Mouse (Mus musculus) ES-E14 (cell line): ENCODE measurements around the gene Dlg4.

Source experiments
- HCFC1 ChIP-seq: IDR thresholded peaks from 2 replicates; pipeline ENCODE4 v1.6.1; 2012; ENCODE audit warnings: low read length, inconsistent platforms, borderline replicate concordance; ENCODE audit not compliant: insufficient read depth
- ZC3H11A ChIP-seq: IDR thresholded peaks from 2 replicates; pipeline ENCODE4 v1.6.1; 2012; ENCODE audit warnings: low read depth, mild to moderate bottlenecking, inconsistent platforms, low read length, borderline replicate concordance
- ZNF384 ChIP-seq: IDR thresholded peaks from 2 replicates; pipeline ENCODE4 v1.6.1; 2012; ENCODE audit warnings: low read depth, low read length, inconsistent platforms

DNA sequence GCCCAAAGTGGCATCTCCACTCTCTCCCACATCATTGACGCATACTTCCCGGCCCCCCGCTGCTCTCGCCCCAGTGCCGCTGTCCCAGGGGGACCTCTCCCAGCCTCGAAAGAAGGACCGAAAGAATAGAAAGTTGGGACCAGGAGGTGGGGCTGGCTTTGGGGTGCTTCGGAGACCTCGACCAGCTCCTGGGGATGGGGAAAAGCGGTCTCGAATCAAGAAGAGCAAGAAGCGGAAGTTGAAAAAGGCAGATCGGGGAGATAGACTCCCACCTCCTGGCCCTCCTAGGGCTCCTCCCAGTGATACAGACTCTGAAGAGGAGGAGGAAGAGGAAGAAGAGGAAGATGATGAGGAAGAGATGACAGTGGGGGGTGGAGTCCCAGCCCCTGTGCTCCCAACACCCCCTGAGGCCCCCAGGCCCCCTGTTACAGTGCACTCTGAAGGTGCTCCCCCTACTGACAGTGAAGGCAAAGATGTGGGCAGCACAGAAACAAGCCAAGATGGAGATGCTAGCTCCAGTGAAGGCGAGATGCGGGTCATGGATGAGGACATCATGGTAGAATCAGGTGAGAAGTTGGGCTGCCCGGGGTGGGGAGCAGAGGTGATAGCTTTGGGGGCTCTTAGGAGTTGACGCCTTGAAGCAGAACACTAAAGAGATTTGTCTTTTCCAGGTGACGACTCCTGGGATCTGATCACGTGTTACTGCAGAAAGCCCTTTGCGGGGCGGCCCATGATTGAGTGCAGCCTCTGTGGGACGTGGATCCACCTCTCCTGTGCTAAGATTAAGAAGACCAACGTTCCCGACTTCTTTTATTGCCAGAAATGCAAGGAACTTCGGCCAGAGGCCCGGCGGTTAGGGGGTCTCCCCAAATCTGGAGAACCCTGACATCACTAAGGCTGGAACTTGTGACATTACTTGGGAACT is 17.9 kb upstream of the Dlg4 start:
- no peak for TF ChIP-seq HCFC1
- no peak for TF ChIP-seq ZNF384
- no peak for TF ChIP-seq ZC3H11A
